Mouse (Mus musculus) monocyte, adult 2 months (primary cell): Measurements from ENCODE around the gene Sdhb.
A peak's percentile ranks its signal among the peaks of the same experiment; 100 is the strongest.

ENCODE experiments used
- DNase-seq, 2 experiments: peaks; one replicate each; pipeline ENCODE4 v3.0.0; 2022; ENCODE audit warnings: low spot score in 2 of 2, low read depth in 1 of 2

The Sdhb gene

DNA sequence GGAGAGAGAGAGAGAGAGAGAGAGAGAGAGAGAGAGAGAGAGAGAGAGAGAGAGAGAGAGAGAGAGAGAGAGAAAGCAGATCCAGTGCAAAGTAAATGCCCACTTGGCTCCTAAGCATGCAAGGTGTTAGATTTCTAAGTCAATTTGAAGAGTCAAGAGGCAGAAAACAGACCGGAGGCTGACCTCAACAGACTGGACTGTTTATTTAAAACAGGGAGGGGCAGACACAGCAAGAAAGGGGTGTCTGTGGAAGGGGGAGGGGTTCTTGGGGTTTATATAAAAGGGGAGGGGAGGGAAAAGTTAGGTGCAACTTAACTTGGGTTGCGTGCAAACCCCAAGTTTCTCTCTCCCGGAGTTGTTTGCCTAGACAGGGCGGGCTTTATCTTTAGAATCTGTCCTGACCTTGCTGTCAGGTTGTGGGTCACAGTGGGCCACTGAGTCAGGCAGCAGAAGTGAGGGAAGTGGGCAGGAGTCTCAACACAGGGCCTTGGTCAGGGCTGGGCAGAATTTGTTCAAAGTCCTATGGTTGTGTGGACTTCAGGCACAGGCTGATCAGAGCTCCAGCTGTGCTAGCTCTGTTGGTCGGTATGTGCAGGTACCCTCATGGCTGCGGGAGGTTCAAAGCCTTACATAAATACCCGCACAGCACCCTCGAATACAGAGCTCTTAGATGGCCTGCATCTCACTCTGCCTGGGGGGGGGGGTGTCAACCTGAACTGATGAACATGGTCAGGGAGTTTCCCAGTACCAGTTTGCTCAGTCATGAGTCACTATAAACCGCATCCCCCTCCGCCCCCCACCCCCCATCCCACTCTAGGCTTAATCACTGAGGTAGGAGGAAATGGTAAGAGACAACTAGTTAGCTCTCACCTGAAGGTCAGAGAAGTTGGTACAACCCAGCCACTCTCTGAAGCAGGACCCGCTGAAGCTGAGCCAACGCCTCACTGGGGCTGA is 13.2 kb upstream of the Sdhb start:
- DNase-seq = no peak

DNA sequence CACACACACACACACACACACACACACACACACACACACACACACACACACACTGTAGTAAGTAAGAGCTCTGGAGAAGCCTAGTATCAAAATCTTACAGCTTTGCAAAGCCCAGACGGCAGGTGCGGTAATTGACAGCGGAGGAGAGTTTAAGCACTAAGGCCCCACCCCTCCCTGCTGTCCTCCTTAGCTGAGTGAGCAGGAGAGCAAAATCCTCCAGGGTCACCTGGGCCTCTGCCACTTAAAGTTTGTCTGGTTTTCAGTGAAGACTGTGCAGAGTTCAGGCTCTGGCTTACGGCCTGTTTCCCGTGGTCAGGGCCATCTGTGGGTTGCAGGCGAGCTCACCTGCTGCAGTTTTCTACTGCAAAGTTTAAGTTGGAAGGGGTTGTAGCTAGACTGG is 12.5 kb upstream of the Sdhb start:
- DNase-seq = no peak

DNA sequence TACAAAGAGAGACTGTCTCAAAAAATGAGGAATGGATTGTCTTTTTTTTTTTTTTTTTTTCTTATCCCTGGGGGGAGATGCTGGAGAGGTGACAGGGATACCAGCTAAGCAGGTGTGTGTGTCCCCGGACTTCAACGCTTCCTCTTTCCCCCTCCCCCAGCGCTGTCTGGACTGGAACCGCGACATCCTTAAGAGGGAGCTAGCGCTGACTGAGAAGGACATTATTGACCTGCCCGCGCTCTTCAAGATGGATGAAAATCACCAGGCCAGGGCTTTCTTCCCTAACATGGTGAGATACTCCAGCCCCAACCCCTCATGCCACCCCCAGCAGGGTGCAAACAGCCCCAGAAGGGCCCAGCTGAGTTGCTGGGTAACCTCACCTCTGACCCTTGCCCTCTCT is 12.0 kb upstream of the Sdhb start:
- DNase-seq = no peak

DNA sequence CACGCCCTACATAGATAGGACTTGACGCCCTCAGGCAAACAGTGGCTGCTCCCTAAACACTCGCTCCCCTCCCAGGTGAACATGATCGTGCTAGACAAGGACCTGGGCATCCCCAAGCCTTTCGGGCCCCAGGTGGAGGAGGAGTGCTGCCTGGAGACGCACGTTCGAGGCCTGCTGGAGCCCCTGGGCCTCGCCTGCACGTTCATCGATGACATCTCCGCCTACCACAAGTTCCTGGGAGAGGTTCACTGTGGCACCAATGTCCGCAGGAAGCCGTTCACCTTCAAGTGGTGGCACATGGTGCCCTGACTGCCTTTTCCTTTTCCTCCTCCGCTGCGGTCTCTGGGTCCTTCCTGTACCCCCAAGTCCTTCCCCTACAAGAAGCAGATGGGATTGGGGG is 11.4 kb upstream of the Sdhb start:
- no peak for DNase-seq

DNA sequence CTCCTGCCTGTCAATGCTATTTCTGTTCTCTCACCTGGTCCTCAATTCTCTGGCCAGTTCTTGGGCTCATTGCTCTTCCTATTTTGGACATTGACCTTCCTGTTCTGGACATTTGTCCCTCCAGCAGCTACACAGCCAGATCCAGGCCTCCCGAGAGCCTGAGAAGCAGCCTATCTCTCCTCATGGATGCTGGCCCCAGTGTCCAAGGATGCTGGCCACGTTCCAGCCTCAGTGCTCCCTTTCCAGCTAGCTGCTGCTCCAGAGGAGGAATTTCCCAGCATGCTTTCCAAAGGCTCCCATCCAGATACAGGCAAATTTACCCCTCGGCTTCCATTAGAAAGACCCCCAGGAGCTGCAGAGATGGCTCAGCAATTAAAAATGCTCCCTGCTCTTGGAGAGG is 10.4 kb upstream of the Sdhb start:
- no peak for DNase-seq

DNA sequence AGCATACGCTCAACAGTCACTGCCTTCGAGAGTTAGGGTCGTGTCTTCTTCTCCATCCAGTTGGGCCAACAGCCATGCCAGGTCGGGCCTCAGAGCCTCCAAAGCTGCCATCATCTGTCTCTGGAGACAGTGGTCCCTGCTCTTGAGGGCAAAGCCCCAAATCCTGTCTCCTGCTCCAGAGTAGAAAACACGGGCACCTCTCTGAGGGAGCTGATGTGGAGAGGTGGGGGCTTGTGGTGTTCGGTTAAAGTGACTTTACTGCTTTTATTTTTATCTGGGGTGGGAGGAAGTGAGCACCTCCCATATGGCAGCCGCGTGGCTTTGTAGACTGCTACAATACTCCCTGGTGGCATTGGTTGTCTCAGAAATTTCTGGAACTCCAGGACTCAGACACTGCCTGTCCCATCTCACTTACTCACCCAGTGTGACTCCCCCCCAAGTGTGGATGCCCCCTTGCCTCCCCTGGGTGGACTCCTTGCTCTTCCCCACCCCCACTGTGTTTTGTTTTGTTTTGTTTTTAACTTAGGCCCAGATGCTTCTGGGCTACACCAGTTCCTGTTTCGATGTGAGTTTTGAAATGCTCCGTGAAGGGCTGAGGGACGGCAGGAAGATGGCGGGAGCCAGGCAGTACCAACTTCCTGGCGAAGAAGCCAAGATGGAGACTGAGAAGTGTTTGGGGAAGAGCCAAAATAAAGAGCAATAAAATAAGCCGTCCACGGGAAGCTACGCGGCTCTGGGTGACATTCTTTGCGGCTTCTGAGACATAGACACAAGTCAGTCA is 9.0 kb upstream of the Sdhb start:
- DNase-seq = peak; percentile 59 to 70

DNA sequence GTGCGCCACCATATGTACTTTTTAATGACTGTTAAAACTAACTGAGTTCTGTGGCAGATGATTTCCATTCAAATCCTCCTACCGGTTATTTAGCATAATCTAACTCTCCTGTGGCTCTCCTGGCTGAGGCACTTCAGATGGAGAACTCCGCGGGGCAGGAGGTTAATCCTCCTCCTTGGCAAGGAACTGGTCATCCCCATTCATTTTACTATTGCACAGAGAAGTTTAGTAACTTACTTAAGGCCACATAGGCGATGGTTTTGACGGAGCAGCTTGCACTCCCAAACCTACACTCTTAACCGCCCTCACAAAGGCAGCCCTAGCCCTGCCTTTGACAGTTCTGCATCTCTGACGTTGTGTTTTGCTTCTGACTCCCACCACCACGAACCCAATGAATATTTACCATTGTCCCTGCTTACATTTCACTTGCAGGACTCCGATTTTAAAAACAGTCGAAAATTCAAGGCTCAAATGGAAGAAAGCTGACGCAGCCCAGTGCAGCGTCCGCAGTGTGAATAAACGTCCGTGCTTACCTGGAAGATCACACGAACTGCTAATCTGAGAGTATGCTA is 3.8 kb upstream of the Sdhb start:
- no peak for DNase-seq

DNA sequence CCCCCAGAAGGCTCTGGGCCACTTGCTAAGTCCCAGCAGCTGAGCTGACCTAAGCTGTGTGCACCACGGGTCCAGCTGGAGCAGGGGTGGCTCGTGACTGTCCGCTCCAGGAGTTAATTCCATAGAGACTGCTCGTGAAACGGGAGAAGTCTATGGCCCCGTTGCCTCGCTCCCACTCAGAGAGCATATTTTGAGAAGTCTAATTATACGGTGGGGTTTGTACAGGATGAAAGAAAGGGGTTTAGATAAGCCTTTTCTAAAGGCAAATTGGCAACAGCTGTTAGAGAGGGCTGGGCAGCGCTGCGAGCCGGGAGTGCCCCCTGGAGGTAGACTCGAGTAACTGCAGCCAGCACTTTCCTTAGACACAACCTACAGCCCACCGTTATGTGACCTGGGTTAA is 3.3 kb upstream of the Sdhb start:
- peak; percentile 44 to 60 for DNase-seq

DNA sequence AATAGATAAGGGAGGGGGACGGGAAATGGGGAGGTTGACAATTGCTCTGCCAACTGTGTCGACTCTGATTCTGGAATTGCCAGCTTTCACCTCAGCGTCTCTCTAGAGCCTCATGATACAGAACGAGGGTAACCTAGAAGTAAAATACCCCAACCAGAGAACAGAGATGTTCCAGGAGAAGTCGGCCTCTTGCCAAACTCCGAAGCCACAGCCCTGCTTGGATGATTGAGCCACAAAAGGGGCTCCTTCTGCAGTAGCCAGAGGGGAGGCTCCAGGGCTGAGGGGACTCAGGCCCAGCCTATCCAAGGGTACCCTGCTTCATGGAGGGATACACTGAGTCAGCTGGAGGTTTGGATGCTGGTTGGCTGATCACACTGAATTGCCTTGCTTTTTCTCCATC is 2.7 kb upstream of the Sdhb start:
- DNase-seq = no peak

DNA sequence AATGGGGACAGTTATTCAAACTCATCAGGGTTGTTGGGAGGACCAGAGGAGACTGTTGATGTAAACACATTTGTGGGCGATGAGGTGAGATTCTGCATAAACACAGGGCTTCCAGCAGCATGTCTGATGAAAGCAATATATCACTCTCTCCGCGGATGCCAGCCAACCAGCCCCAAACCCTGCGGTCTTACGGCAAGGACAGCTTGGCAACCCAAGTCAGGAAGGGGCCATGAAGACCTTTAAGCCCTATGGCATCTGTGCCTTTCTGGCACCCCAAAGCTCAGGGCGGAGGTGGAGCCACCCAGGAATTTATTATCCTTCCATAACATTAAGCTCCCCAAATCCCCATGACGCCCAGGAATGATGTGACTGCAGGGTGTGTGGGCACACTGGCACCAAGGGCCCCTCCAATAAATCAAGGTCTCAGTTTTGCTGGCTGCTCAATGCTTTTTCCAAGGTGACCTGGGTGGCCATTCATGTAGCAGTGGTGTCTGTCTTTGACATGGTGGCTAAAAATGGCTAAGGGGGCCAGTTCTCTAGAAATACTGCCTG is 1.8 kb upstream of the Sdhb start:
- DNase-seq = no peak

DNA sequence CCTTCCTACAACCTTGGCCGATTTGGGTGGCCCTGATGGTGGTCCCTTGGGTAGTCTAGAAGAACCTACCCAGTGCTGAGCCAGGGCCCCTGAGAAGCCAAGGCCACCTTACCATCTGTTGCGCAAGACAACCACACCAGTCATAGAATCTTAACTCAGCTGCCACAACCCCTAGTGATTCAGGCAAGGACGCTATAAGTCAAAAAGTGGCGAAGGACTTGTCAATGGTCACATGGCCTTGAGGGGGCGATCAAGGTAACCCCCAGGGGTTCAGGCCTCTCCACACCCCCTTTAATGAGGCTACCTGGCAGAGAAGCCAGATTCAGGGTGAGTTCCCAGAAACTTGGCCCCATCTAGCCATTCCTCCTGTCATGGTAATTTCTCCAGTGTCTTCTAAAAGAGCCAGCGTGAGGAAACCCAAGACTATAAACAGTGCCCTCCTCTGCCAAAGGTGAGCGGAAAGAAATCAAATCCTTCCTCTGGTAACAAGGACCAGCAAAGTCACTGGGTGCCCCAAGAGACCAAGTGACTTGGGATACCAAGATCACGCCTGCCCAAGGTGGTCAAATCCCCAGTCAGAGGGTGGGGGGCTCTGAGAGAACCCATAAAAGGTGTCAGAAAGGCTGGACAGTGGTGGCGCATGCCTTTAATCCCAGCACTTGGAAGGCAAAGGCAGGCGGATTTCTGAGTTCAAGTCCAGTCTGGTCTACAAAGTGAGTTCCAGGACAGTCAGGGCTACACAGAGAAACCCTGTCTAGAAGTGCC is 1.1 kb upstream of the Sdhb start:
- DNase-seq = no peak

DNA sequence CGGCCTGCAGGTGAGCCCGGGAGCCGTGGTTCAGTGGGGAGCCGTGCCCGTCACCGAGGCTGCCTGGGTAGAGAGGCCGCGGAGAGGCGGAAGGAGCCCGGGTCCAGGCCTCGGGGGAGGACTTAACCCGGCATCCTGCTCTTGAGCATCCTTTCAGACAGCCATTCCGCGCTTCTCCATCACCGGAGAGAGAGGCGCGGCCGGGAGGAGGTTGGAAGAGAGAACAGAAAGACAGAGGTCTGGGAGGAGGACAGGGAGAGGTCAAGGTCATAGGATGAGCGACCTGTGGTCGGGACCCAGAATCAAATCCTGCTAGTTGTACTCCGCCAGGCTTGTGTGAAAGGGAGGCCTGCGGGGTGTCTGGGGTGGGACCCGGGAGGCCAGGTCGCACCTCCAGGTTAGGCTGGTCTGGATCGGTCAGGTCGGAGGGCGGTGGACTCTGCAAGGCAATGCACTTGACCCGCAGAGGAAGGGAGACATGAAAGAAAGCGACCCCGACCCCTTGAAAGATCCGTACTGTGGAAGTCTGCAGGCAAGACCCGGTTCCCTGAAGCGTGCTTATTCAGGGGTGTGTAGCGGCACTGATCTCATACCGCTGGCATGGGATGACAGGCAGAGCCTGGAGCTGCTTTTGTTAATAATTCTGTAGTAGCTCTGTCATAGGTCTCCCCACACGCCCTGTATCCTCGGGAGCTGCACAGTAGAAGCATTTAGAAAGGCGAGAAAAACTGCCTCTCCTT is 634 bp downstream of the Sdhb start:
- DNase-seq = no peak

DNA sequence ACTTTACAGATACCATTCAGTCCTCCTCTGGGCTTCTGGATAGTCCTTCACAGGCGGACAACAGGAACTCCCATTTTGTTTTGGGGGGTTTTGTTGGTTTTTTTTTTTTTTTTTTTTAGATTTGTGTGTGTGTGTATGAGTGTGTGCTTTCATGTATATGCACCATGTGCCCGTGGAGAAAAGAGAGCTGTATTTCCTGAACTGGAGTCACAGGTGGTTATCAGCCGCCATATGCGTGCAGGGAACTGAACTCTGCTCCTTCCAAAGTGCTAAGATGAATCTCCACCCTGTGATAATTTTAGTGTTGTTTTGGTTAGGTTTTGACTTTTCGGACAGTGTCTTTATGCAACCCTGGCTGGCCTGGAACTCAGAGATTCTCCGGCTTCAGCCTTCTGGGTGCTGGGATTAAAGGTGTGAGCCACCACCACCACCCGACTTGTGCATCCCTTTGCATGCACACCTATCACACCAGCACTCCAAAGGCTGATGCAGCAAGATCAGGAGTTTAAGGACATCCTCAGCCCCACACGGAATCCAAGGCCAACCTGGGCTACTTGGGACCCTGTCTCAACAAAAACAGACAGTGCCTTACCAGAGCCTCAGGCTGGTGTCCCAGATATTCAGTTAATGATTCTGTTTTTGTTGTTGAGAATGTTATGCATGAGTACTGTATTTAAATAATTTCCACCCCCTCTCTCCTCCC is 1.4 kb downstream of the Sdhb start:
- no peak for DNase-seq

DNA sequence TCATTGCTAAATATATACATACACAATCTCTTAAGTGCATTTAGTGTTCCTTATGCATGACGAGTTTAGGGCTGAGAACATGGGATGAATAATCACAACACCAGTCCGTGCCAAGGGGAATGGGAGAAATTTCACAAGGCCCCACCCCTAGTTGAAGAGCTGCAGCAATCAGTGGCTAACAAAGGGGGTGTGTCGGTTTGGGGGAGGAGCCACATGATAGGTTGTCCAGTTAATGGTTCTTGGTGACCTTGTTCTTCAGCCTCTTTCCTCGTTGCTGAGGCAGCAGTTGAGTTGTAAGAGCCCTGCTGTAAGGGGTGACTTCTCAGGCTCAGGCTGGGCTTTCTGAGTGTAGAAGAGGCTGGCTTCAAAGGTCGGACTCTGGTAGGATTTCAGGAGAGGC is 1.9 kb downstream of the Sdhb start:
- no peak for DNase-seq

DNA sequence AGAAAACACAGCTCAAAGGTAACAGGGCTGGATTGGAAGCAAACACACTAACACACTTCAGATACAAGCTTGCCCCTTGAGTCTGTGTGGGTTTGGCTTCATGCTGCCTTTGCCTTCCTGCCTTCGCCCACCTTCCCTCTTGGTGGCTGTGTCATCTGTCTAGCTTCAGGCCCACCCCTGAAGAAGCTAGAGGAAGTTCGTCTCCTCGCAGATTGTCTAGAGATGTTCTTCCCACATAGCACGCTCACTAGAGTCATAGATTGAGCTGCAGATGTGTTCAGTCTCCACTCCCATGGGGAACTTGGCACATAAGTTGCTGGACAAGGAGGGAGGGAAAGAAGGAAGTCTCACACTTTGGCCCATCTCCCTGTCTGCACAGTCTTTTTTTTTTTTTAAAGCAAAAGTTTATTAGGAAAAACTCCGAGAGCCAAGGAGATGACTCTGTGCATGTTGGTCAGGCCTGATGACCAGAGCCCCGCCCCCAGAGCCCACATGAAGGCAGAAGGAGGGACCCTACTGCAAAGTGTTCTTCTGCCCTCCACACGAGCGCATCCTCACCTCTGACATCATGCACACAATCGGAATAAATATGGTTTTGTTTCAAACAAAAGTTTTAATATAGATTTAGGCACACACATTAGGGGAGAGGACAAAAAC is 3.1 kb downstream of the Sdhb start:
- no peak for DNase-seq

DNA sequence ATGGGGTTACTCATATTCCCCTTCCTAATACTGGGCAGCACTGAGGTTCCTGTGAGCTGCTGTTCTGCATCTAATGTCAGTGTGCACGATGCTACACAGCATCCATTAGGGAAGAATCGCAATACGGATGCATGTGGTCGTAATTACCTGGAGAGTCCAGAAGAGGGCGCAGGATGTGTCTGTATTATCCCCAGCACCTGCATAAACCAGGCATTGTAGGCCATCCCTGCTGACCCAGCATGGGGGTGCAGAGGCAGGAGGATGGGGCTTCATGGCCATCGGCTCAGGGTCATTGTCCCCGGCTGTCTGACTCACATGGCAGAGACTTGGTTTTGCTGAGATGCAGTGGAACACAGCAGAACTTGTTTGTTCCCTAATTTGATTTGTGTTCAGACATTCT is 3.6 kb downstream of the Sdhb start:
- no peak for DNase-seq

DNA sequence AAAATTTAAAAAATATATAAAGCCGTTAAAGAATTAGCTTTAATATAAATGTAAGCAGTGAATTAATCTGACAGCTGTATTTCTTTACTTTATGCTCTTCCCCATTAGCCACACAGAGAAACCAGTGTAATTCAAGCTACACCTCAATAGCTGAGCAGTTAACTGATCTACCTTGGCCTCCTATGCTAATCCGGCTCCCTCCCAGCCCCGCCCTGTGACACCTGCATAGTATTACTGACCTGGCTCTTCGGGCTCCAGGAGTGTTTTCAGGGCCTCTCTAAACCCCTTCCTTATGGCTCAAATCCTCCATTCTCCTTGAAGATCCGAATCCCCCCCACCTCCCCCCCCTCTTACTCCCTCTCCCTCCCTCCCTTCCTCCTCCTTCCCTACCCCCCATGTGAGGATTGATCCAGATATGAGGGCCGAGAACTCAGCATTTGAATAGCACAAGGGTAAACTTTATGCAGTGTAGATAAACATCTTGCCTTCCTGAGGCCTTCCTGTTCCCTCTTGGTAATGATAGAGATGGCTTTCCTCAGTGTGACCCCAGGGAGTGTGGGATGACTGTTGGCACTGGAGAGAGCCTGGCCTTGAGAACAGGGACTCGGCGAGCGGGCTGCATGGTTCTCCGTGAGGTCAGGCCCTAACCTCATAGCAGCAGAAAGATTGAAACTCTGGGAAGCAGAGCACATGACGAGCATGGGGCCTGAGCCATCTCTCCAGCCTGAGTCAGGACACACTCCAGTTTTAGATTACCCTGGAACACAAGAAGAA is 6.6 kb downstream of the Sdhb start:
- DNase-seq = no peak

DNA sequence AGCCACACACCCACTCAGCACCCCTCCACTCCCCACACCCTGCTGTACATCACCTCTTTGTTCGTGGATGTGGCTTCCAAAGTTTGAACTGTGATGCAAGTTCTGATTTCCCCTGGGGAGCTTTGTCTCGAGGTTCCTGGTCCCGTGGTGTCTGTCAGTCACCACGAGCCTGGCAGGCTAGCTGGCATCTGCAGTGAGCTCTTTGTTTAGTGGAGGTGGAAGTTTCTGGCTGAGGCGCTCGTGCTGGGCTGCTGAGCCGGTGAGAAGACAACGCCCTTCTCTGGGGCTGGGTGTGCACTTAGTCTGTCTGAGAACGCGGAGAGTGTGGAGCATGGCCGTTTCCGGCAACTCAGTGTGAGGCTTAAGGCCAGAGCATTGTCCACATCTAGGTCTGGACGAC is 10.7 kb downstream of the Sdhb start:
- no peak for DNase-seq
